Mouse (Mus musculus) E14TG2a.4 (cell line): Measurements from ENCODE around the gene Aanat.

Experiments
- H3K27me3 ChIP-seq: 2 replicates; pipeline ENCODE4 v1.6.1; 2014; ENCODE audit warnings: low read length, control low read depth; ENCODE audit not compliant: insufficient read depth
- H3K36me3 ChIP-seq: 2 replicates; pipeline ENCODE4 v1.6.1; 2014; ENCODE audit warnings: low read length, control low read depth; ENCODE audit not compliant: insufficient read depth
- H3K4me1 ChIP-seq: replicated peaks from 2 replicates; pipeline ENCODE4 v1.6.1; 2014; ENCODE audit warnings: low read depth, low read length, control low read depth
- H3K4me3 ChIP-seq: replicated peaks from 2 replicates; pipeline ENCODE4 v1.5.1; 2014; ENCODE audit warnings: mild to moderate bottlenecking, low read length
- H3K9me3 ChIP-seq: 2 replicates; pipeline ENCODE4 v1.6.1; 2014; ENCODE audit warnings: low read length, control low read depth
- CTCF ChIP-seq: conservative IDR thresholded peaks from 2 replicates; pipeline ENCODE4 v1.5.1; 2014; ENCODE audit warnings: low read length
- NANOG ChIP-seq: IDR thresholded peaks from 2 replicates; pipeline ENCODE4 v1.6.1; 2014; ENCODE audit warnings: borderline replicate concordance, low read length, mixed read lengths
- POU5F1 ChIP-seq: IDR thresholded peaks from 2 replicates; pipeline ENCODE4 v1.6.1; 2014; ENCODE audit warnings: low read length, borderline replicate concordance

Aanat gene

DNA sequence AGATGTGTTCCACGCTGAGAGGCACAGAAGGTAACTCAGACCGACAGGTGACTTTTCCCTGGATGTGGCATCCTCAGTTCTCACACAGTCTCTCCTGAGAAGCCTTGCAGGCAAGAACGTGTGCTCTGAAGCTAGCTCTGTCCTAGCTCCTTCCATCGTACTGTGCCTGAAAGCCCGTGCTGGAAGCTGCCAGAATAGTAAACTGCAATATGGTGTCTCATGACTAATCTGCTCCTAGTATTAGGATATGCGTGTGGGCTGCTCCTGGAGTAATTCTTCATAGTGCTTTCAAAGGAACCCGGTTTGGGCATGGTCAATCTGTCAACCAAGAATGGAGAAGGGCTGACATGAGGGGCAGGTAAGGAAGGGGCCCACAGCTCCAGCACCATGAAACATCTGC lies 15.4 kb upstream of the Aanat start:
- Histone ChIP-seq H3K36me3 (peaks cover 37% of the 10 kb centered on the region), H3K4me1 (peaks cover 84% of the 10 kb centered on the region), H3K9me3 (no peaks in the 10 kb centered on the region), H3K4me3 (no peak overlapping the region), H3K27me3 (no peaks in the 10 kb centered on the region)
- no peak for TF ChIP-seq CTCF

GRCm38 (mm10) chr11:116571767-116572679 lies 14.2 kb upstream of the Aanat start:
- TF ChIP-seq CTCF (no peak), NANOG (no peak), POU5F1 (no peak)
- H3K36me3 ChIP-seq, result peaks cover 42% of the 10 kb centered on the region
- H3K4me3 ChIP-seq, result no peak overlapping the region
- H3K9me3 ChIP-seq, result no peaks in the 10 kb centered on the region
- peaks cover 94% of the 10 kb centered on the region for H3K4me1 ChIP-seq
- H3K27me3 ChIP-seq, result no peaks in the 10 kb centered on the region

GRCm38 (mm10) chr11:116572756-116573543 lies 13.3 kb upstream of the Aanat start:
- Histone ChIP-seq H3K27me3 (no peaks in the 10 kb centered on the region), H3K4me3 (peak overlapping the region; percentile 50), H3K9me3 (no peaks in the 10 kb centered on the region), H3K36me3 (peaks cover 36% of the 10 kb centered on the region), H3K4me1 (peaks cover 91% of the 10 kb centered on the region)
- no peak for TF ChIP-seq NANOG
- TF ChIP-seq POU5F1, result no peak
- no peak for TF ChIP-seq CTCF

GRCm38 (mm10) chr11:116574486-116574885 lies 11.7 kb upstream of the Aanat start:
- H3K4me1 ChIP-seq, result peaks cover 93% of the 10 kb centered on the region
- H3K36me3 ChIP-seq, result peaks cover 50% of the 10 kb centered on the region
- H3K4me3 ChIP-seq, result peak overlapping the region; percentile 18; the same call in 1 of the 2 replicates
- no peaks in the 10 kb centered on the region for H3K9me3 ChIP-seq
- H3K27me3 ChIP-seq, result no peaks in the 10 kb centered on the region
- TF ChIP-seq POU5F1 (no peak), NANOG (no peak), CTCF (no peak)

DNA sequence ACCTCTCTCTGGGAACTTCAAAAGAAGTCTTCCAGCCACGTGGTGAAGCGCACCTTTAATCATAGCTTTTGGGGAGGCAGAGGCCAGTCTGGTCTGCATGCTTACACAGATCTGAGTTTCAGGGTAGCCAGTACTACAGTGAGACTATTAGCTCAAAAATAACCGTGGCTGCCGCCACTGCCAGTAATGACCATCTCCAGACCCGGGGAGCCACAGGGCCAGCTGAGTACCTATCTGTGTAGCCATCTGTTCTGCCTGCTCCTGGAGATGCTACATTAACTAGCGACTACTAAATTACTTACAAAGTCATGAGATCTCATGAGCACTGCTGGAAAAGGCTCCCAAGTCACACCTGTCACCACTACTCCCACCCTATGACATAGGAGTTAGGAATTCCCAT lies 11.2 kb upstream of the Aanat start:
- 0 out of 2 replicates have a peak overlapping the region, but pooled peaks have one; percentile 3 for H3K4me3 ChIP-seq
- H3K9me3 ChIP-seq, result no peaks in the 10 kb centered on the region
- peaks cover 93% of the 10 kb centered on the region for H3K4me1 ChIP-seq
- H3K36me3 ChIP-seq, result peaks cover 50% of the 10 kb centered on the region
- no peak for TF ChIP-seq NANOG
- no peak for TF ChIP-seq POU5F1
- no peak for TF ChIP-seq CTCF
- no peaks in the 10 kb centered on the region; the same call in 1 of the 2 replicates for H3K27me3 ChIP-seq

DNA sequence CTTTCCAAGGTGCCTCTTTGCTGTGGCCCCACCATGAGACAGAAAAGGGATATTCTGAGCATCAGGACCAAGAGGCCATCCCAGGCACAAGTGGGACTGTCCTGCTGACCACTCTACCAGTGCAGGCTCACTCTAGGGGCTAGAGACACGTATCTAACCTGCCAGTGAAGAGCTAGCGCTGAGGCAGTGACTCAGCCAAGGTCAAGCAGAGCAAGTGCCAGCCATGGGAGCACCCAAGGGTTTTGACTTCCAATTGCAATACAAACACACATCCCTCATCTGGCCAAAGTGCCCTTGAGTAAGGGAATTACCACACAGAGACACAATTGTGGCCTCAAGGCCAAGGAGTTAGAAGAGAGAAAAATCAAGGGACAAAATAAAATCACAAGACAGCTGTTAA lies 10.8 kb upstream of the Aanat start:
- Histone ChIP-seq H3K4me3 (0 out of 2 replicates have a peak overlapping the region, but pooled peaks have one; percentile 3), H3K36me3 (peaks cover 48% of the 10 kb centered on the region), H3K9me3 (no peaks in the 10 kb centered on the region), H3K27me3 (no peaks in the 10 kb centered on the region; the same call in 1 of the 2 replicates), H3K4me1 (peaks cover 93% of the 10 kb centered on the region)
- TF ChIP-seq NANOG (no peak), CTCF (no peak), POU5F1 (no peak)

DNA sequence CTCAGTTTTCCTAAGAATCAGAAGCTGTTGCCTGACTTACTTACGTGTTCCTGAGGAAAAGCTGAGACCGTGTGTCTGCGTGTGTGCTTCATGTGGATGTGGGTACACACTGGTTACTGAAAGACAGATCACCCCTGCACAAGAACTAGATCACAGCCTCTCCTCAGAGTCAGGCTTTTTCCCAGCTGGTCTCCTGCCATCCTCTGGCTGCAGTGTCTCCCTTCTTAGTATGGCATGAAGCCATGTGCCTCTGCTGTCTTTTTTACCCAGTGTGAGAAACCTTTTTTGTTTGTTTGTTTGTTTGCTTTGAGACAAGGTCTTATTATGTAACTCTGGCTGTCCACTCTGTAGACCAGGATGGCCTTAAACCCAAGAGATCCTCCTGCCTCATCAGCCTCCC lies 7.0 kb upstream of the Aanat start:
- no peaks in the 10 kb centered on the region for H3K9me3 ChIP-seq
- H3K4me3 ChIP-seq, result no peak overlapping the region

GRCm38 (mm10) chr11:116580031-116580652 lies 6.1 kb upstream of the Aanat start:
- Histone ChIP-seq H3K4me1 (peaks cover 57% of the 10 kb centered on the region), H3K4me3 (peak overlapping the region; percentile 97), H3K36me3 (peaks cover 23% of the 10 kb centered on the region), H3K9me3 (no peaks in the 10 kb centered on the region), H3K27me3 (no peaks in the 10 kb centered on the region; the same call in 1 of the 2 replicates)
- no peak for TF ChIP-seq NANOG
- no peak for TF ChIP-seq POU5F1
- TF ChIP-seq CTCF, result no peak

More for the DNA sequence above, 7.0 kb upstream of the Aanat start:
- TF ChIP-seq NANOG (no peak), POU5F1 (no peak), CTCF (no peak)
- Histone ChIP-seq H3K27me3 (no peaks in the 10 kb centered on the region; the same call in 1 of the 2 replicates), H3K36me3 (peaks cover 23% of the 10 kb centered on the region), H3K4me1 (peaks cover 61% of the 10 kb centered on the region)
